Mouse (Mus musculus) thymus, adult 2 months (tissue): ENCODE results near the gene Fam209. TPM values are rescaled to one million over a fixed set of nuclear protein-coding genes. Genes with fewer than 3 reads are reported as not detected.
A peak's percentile ranks its signal among the peaks of the same experiment; 100 is the strongest.

Experiments used
- DNase-seq: peaks from one replicate; pipeline ENCODE4 v3.0.0; 2021
- H3K27ac ChIP-seq: fragments of 200-500 bp; 2 replicates; pipeline ENCODE4 v1.5.1; 2012; ENCODE audit warnings: low read length, control low read depth; ENCODE audit not compliant: control insufficient read depth, insufficient read depth
- H3K27me3 ChIP-seq: fragments of 200-500 bp; 2 replicates; pipeline ENCODE4 v1.6.1; 2012; ENCODE audit warnings: mild to moderate bottlenecking, low read length, moderate library complexity, mixed read lengths; ENCODE audit not compliant: control insufficient read depth, insufficient read depth
- H3K36me3 ChIP-seq: fragments of 200-500 bp; 2 replicates; pipeline ENCODE4 v1.6.1; 2012; ENCODE audit warnings: mild to moderate bottlenecking, low read length, moderate library complexity; ENCODE audit not compliant: control insufficient read depth, insufficient read depth
- H3K4me1 ChIP-seq: fragments of 200-500 bp; replicated peaks from 2 replicates; pipeline ENCODE4 v1.6.1; 2012; ENCODE audit warnings: low read length; ENCODE audit not compliant: control insufficient read depth, insufficient read depth
- H3K4me3 ChIP-seq: fragments of 200-500 bp; 2 replicates; pipeline ENCODE4 v1.5.1; 2012; ENCODE audit warnings: mild to moderate bottlenecking, low read length, control low read depth, moderate library complexity; ENCODE audit not compliant: control insufficient read depth, insufficient read depth
- CTCF ChIP-seq: fragments of 200-500 bp; IDR thresholded peaks from 2 replicates; pipeline ENCODE4 v1.5.1; 2012; ENCODE audit warnings: mild to moderate bottlenecking, control low read depth, low read length, moderate library complexity, borderline replicate concordance; ENCODE audit not compliant: control insufficient read depth, poor library complexity, insufficient read depth; ENCODE audit errors: extremely low read depth
- POLR2A ChIP-seq: fragments of 200-500 bp; IDR thresholded peaks from 2 replicates; pipeline ENCODE4 v1.6.1; 2012; ENCODE audit warnings: mild to moderate bottlenecking, low read length, control low read depth, moderate library complexity; ENCODE audit not compliant: control insufficient read depth, poor library complexity, insufficient read depth; ENCODE audit errors: extremely low read depth
- WGBS: fragments of 180-500 bp; shearing (Covaris S2); methylation state at CpG from one replicate; pipeline ENCODE4 v1.1.7; 2018; 5-methylcytosine and 5-hydroxymethylcytosine counted together
- polyA plus RNA-seq: library from polyadenylated mRNA; depleted of rRNA; stranded (reverse); fragments of >200 nt; gene quantifications from 2 replicates; pipeline ENCODE4 v1.2.3, GENCODE M21; 2012; rRNA removed

Fam209 gene
- polyA plus RNA-seq, result 0.42 and 0.81 TPM in 2 replicates

GRCm38 (mm10) chr2:172472318-172472717 is at the start of gene Fam209:
Fam209 (plus strand) TSS chr2:172472520.
- DNase-seq, result no peak
- Histone ChIP-seq H3K27me3 (no peaks in the 10 kb centered on the region), H3K36me3 (peaks cover 19% of the 10 kb centered on the region), H3K4me3 (no peak within 1 kb of the TSS), H3K4me1 (no peaks in the 10 kb centered on the region; the same call in 1 of the 2 replicates), H3K27ac (no peak within 1 kb of the TSS)
- TF ChIP-seq CTCF (no peak), POLR2A (no peak)
- 95% methylated on average over 11 of the region's 11 CpGs for WGBS

GRCm38 (mm10) chr2:172430609-172431008 is 41.7 kb upstream of the Fam209 start:
- Histone ChIP-seq H3K27ac (no peak overlapping the region), H3K4me3 (no peak overlapping the region)

GRCm38 (mm10) chr2:172433746-172434145 is 38.6 kb upstream of the Fam209 start:
- TF ChIP-seq POLR2A (0 out of 2 replicates have a peak, but pooled peaks have one; percentile 19), CTCF (no peak)
- WGBS, result 4% methylated on average over 5 of the region's 5 CpGs
- peak overlapping the region; percentile 98 for H3K27ac ChIP-seq
- H3K36me3 ChIP-seq, result no peaks in the 10 kb centered on the region
- H3K27me3 ChIP-seq, result no peaks in the 10 kb centered on the region
- H3K4me3 ChIP-seq, result no peak overlapping the region
- peak; percentile 80 for DNase-seq
- H3K4me1 ChIP-seq, result peaks cover 71% of the 10 kb centered on the region

More at GRCm38 (mm10) chr2:172430609-172431008, 41.7 kb upstream of the Fam209 start:
- no peak for DNase-seq
- TF ChIP-seq POLR2A (no peak), CTCF (no peak)
- no peaks in the 10 kb centered on the region for H3K36me3 ChIP-seq
- H3K27me3 ChIP-seq, result no peaks in the 10 kb centered on the region
- peaks cover 61% of the 10 kb centered on the region for H3K4me1 ChIP-seq
- WGBS, result 91% methylated on average over 1 of the region's 1 CpGs

GRCm38 (mm10) chr2:172437371-172437952 is 34.9 kb upstream of the Fam209 start:
- TF ChIP-seq POLR2A, result no peak
- no peak for TF ChIP-seq CTCF
- peak overlapping the region; percentile 84 for H3K27ac ChIP-seq
- H3K4me3 ChIP-seq, result no peak overlapping the region
- H3K27me3 ChIP-seq, result no peaks in the 10 kb centered on the region
- 13% methylated on average over 16 of the region's 16 CpGs for WGBS
- DNase-seq, result no peak
- H3K36me3 ChIP-seq, result no peaks in the 10 kb centered on the region
- H3K4me1 ChIP-seq, result peaks cover 56% of the 10 kb centered on the region

GRCm38 (mm10) chr2:172439843-172440639 is 32.3 kb upstream of the Fam209 start, which contains the start of gene Rtf2:
Rtf2 (plus strand) TSS chr2:172440556.
- TF ChIP-seq CTCF, result 0 out of 2 replicates have a peak, but pooled peaks have one; percentile 34
- peak; percentile 64; the same call in 1 of the 2 replicates for TF ChIP-seq POLR2A
- peaks cover 41% of the 10 kb centered on the region for H3K4me1 ChIP-seq
- WGBS, result 4% methylated on average over 35 of the region's 35 CpGs
- no peaks in the 10 kb centered on the region for H3K27me3 ChIP-seq
- H3K4me3 ChIP-seq, result peak within 1 kb of the TSS; percentile 87
- H3K27ac ChIP-seq, result peak within 1 kb of the TSS; percentile 58
- DNase-seq, result peak; percentile 97
- no peaks in the 10 kb centered on the region; the same call in 1 of the 2 replicates for H3K36me3 ChIP-seq

GRCm38 (mm10) chr2:172440640-172441005 is 31.7 kb upstream of the Fam209 start:
- WGBS, result 0% methylated on average over 21 of the region's 21 CpGs
- no peak for DNase-seq
- peaks cover 36% of the 10 kb centered on the region for H3K4me1 ChIP-seq

More at GRCm38 (mm10) chr2:172440640-172441005, 31.7 kb upstream of the Fam209 start:
- Histone ChIP-seq H3K36me3 (peaks cover 6% of the 10 kb centered on the region), H3K27ac (peak overlapping the region; percentile 58), H3K4me3 (peak overlapping the region; percentile 87), H3K27me3 (no peaks in the 10 kb centered on the region)
- TF ChIP-seq POLR2A (no peak), CTCF (no peak)
